Mouse (Mus musculus) heart, embryonic 11.5 days (tissue): ENCODE results near the gene Gm43064. TPM values are rescaled to one million over a fixed set of nuclear protein-coding genes. Genes with fewer than 3 reads are reported as not detected.

Source experiments
- ATAC-seq: fragments of 200-750 bp; cut with Nextera tagmentation; replicated peaks from 2 replicates; pipeline ENCODE4 v1.8.0; 2017; ENCODE audit warnings: moderate library complexity; ENCODE audit not compliant: insufficient number of reproducible peaks, low FRiP score, low TSS enrichment
- H3K27ac ChIP-seq: fragments of 300-500 bp; sonication (generic); 2 replicates; pipeline ENCODE4 v1.5.1; 2014; ENCODE audit warnings: mild to moderate bottlenecking, low read depth, low read length
- H3K27me3 ChIP-seq: fragments of 300-500 bp; sonication (generic); 2 replicates; pipeline ENCODE4 v1.6.1; 2014; ENCODE audit warnings: mild to moderate bottlenecking, low read length, mixed read lengths; ENCODE audit not compliant: control insufficient read depth, insufficient read depth
- H3K36me3 ChIP-seq: fragments of 300-500 bp; sonication (generic); 2 replicates; pipeline ENCODE4 v1.6.1; 2014; ENCODE audit warnings: mild to moderate bottlenecking, low read length, moderate library complexity, mixed read lengths; ENCODE audit not compliant: control insufficient read depth, insufficient read depth
- H3K4me1 ChIP-seq: fragments of 300-500 bp; sonication (generic); 2 replicates; pipeline ENCODE4 v1.6.1; 2014; ENCODE audit warnings: low read length; ENCODE audit not compliant: control insufficient read depth, insufficient read depth
- H3K4me2 ChIP-seq: fragments of 300-500 bp; sonication (generic); 2 replicates; pipeline ENCODE4 v1.6.1; 2014; ENCODE audit warnings: mild to moderate bottlenecking, moderate library complexity
- H3K4me3 ChIP-seq: fragments of 300-500 bp; sonication (generic); 2 replicates; pipeline ENCODE4 v1.5.1; 2014; ENCODE audit warnings: low read depth, low read length
- H3K9ac ChIP-seq: fragments of 300-500 bp; sonication (generic); 2 replicates; pipeline ENCODE4 v1.6.1; 2014; ENCODE audit warnings: mild to moderate bottlenecking, low read depth, low read length, moderate library complexity
- H3K9me3 ChIP-seq: fragments of 300-500 bp; sonication (generic); replicated peaks from 2 replicates; pipeline ENCODE4 v1.6.1; 2016; ENCODE audit warnings: low read length; ENCODE audit not compliant: control insufficient read depth
- WGBS: fragments of 180-500 bp; shearing (Covaris S2); extraction: QIAGEN DNeasy Blood & Tissue Kit; methylation state at CpG from one replicate; pipeline ENCODE4 v1.1.7; 2014; ENCODE audit not compliant: insufficient replicate concordance; 5-methylcytosine and 5-hydroxymethylcytosine counted together
- polyA plus RNA-seq: library from polyadenylated mRNA; unstranded; fragments of >200 nt; fragmentation: Nextera tagmentation; extraction: Ambion mirVana; gene quantifications from 2 replicates; pipeline ENCODE4 v1.2.1, GENCODE M21; 2014

Gene Gm43064
- 0.18 and 0.19 TPM in 2 replicates for polyA plus RNA-seq

DNA sequence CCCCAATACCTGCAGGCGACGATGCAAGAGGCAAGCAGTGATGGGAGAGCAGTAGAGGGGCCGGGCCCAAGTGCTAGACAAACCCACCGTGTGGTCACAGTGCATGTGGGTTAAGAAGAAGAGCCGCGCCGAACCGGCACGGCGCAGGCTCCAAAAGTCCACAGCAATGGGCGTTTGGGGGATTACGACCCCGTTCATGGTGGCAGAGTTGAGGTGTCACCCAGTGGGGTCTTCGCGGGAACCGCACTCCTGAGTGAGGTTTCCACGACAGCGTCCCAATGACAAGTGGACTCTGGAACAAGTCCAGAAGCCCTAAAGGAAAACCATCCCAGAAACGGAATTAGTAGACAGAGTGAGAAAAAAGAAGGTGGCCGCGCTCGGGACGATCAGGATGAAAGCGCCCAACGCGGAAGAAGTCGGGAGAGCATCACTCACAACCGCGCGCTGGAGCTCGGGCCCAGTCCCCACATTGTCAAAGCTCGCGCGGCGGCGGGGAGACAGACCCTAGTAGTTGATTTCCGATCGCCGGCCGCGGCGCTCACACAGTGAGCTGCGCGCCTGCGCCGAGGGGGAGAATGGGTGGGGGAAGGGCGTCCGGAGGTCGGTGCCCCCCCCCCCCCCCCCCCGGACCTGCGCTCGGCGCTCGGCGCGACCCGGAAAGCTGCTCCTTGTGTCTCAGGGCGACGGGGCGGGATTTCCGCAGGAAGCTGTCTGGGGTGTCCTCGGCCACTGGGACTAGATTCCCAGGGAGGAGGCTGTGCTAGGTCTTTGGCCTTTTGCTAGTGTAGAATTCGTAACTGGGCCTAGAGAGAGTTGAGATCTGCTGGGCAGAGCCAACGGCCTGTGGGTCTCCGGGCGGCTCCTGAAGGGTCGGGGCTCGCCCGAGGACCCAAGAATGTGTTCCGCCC lies at the start of gene Gm43064, which contains the start of the genes Dclre1b and Ap4b1:
TSS of gene Gm43064 (plus strand) at position 683 of the 908 bp plus-strand sequence.
TSS of gene Dclre1b (minus strand) at position 554 of the 908 bp plus-strand sequence.
TSS of gene Ap4b1 (plus strand) at position 630 of the 908 bp plus-strand sequence.
- Histone ChIP-seq H3K9ac (peak within 1 kb of the TSS; percentile 90), H3K9me3 (no peaks in the 10 kb centered on the region), H3K4me3 (peak within 1 kb of the TSS; percentile 88), H3K27me3 (no peaks in the 10 kb centered on the region), H3K4me2 (peak within 1 kb of the TSS; percentile 72), H3K36me3 (peaks cover 9% of the 10 kb centered on the region), H3K4me1 (peaks cover 3% of the 10 kb centered on the region; the same call in 1 of the 2 replicates), H3K27ac (peak within 1 kb of the TSS; percentile 93)
- WGBS, result under 1% methylated on average over 62 of the region's 70 CpGs
- peak; percentile 96 for ATAC-seq

- no peaks in the 10 kb centered on the region for H3K27me3 ChIP-seq
- H3K36me3 ChIP-seq, result peaks cover 8% of the 10 kb centered on the region; the same call in 1 of the 2 replicates
- H3K9ac ChIP-seq, result no peak overlapping the region
- peaks cover 2% of the 10 kb centered on the region; the same call in 1 of the 2 replicates for H3K4me1 ChIP-seq
- H3K27ac ChIP-seq, result no peak overlapping the region
- H3K4me3 ChIP-seq, result no peak overlapping the region
- no peak for ATAC-seq
- no peaks in the 10 kb centered on the region for H3K9me3 ChIP-seq
- H3K4me2 ChIP-seq, result no peak overlapping the region
- WGBS, result 78% methylated on average over 3 of the region's 3 CpGs
Measured at GRCm38 (mm10) chr3:103766789-103767188, 42.6 kb upstream of the Gm43064 start.

- H3K9me3 ChIP-seq, result no peaks in the 10 kb centered on the region
- H3K27me3 ChIP-seq, result no peaks in the 10 kb centered on the region
- H3K36me3 ChIP-seq, result no peaks in the 10 kb centered on the region
- no peak overlapping the region for H3K4me2 ChIP-seq
- 61% methylated on average over 9 of the region's 9 CpGs for WGBS
- H3K4me3 ChIP-seq, result no peak overlapping the region
- no peak overlapping the region for H3K9ac ChIP-seq
- peak overlapping the region; percentile 51; the same call in 1 of the 2 replicates for H3K27ac ChIP-seq
- ATAC-seq, result no peak
- peaks cover 10% of the 10 kb centered on the region for H3K4me1 ChIP-seq
Measured at GRCm38 (mm10) chr3:103771531-103772130, 37.7 kb upstream of the Gm43064 start.

GRCm38 (mm10) chr3:103772846-103773245 lies 36.5 kb upstream of the Gm43064 start:
- H3K9me3 ChIP-seq, result no peaks in the 10 kb centered on the region
- 76% methylated on average over 4 of the region's 4 CpGs for WGBS
- H3K27me3 ChIP-seq, result no peaks in the 10 kb centered on the region
- no peak overlapping the region for H3K9ac ChIP-seq
- H3K4me2 ChIP-seq, result no peak overlapping the region
- H3K27ac ChIP-seq, result 0 out of 2 replicates have a peak overlapping the region, but pooled peaks have one; percentile 31
- H3K4me3 ChIP-seq, result no peak overlapping the region
- no peak for ATAC-seq
- peaks cover 10% of the 10 kb centered on the region for H3K4me1 ChIP-seq
- no peaks in the 10 kb centered on the region for H3K36me3 ChIP-seq

DNA sequence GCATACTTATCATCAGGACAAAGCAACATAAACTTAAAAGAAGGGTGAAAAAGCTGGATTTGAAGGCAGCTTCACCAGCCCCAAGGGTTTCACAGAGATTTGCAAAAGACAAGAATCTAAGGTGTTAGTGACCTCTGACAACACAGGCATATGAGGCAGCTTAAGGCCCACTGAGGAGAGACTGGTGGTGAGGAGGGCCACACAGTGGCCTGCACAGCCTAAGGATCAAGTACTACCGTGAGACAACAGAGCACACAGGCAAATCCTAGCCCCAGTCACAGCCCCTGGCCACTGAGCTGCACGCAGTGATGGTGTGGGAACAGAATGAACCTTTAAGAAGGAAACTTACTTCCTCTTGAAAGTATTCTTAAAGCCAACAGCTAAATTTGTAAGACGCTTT lies 35.9 kb upstream of the Gm43064 start:
- Histone ChIP-seq H3K36me3 (no peaks in the 10 kb centered on the region), H3K9ac (no peak overlapping the region), H3K4me2 (no peak overlapping the region), H3K4me3 (no peak overlapping the region), H3K27me3 (no peaks in the 10 kb centered on the region), H3K27ac (peak overlapping the region; percentile 31; the same call in 1 of the 2 replicates), H3K9me3 (no peaks in the 10 kb centered on the region), H3K4me1 (peaks cover 10% of the 10 kb centered on the region)
- 85% methylated on average over 3 of the region's 3 CpGs for WGBS
- no peak for ATAC-seq

DNA sequence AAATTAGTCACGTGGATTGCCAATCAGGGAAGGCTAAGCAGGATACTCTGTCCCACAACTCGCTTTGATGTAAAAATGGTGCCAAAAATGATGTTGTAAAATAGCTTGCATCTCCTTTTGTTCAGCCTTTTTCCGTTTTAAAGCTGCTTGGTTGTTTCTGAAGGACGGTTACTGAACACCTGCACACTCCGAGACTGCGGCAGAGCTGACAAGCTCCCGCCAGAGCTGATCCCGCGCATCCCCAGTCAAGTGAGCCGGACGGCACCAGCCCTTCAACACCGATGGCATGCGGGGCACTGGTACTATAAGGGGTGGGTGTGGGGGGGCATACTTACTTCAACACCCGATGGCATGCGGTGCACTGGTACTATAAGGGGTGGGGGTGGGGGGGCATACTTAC lies 35.4 kb upstream of the Gm43064 start:
- no peak overlapping the region for H3K4me3 ChIP-seq
- H3K4me2 ChIP-seq, result no peak overlapping the region
- H3K4me1 ChIP-seq, result peaks cover 10% of the 10 kb centered on the region
- no peaks in the 10 kb centered on the region for H3K36me3 ChIP-seq
- 91% methylated on average over 15 of the region's 15 CpGs for WGBS
- H3K27ac ChIP-seq, result no peak overlapping the region
- H3K9me3 ChIP-seq, result no peaks in the 10 kb centered on the region
- ATAC-seq, result no peak
- no peak overlapping the region for H3K9ac ChIP-seq
- H3K27me3 ChIP-seq, result no peaks in the 10 kb centered on the region

GRCm38 (mm10) chr3:103777940-103778339 lies 31.4 kb upstream of the Gm43064 start:
- Histone ChIP-seq H3K9me3 (no peaks in the 10 kb centered on the region), H3K4me3 (no peak overlapping the region), H3K27ac (no peak overlapping the region), H3K4me1 (peaks cover 9% of the 10 kb centered on the region; the same call in 1 of the 2 replicates), H3K4me2 (no peak overlapping the region), H3K36me3 (no peaks in the 10 kb centered on the region), H3K27me3 (no peaks in the 10 kb centered on the region), H3K9ac (no peak overlapping the region)
- 86% methylated on average over 11 of the region's 11 CpGs for WGBS
- no peak for ATAC-seq

DNA sequence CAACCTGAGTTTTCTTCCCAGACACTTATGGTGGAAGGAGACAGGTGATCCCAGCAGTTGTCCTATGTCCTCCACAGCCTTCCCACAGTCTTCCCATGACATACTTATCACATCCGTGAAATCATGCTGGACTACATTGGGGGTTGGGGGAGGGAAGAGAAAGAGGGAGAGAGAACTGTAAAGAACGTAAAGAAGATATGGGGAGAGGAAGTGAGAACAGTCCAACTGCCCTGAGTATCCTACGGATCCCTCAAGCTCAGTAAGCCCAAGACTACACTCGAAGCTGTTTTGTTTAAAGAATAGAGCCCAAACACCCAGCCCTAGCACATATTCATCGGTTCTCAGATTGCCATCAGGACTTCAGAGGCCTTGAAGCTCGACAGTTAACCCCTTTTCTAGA lies 30.7 kb upstream of the Gm43064 start:
- no peak overlapping the region for H3K4me2 ChIP-seq
- no peaks in the 10 kb centered on the region for H3K9me3 ChIP-seq
- H3K36me3 ChIP-seq, result no peaks in the 10 kb centered on the region
- no peak overlapping the region for H3K9ac ChIP-seq
- no peak overlapping the region for H3K4me3 ChIP-seq
- peaks cover 9% of the 10 kb centered on the region; the same call in 1 of the 2 replicates for H3K4me1 ChIP-seq
- no peak for ATAC-seq
- no peaks in the 10 kb centered on the region for H3K27me3 ChIP-seq
- 76% methylated on average over 6 of the region's 6 CpGs for WGBS
- no peak overlapping the region for H3K27ac ChIP-seq
